Mouse (Mus musculus) heart, embryonic 16.5 days (tissue): ENCODE results near the gene Arhgap33. TPM values are rescaled to one million over a fixed set of nuclear protein-coding genes. Genes with fewer than 3 reads are reported as not detected.
A peak's percentile ranks its signal among the peaks of the same experiment; 100 is the strongest.

Experiments used
- ATAC-seq: fragments of 200-750 bp; cut with Nextera tagmentation; replicated peaks from 2 replicates; pipeline ENCODE4 v1.8.0; 2017; ENCODE audit warnings: moderate number of reproducible peaks; ENCODE audit not compliant: insufficient read depth, low FRiP score; ENCODE audit errors: extremely low read depth
- H3K27ac ChIP-seq: fragments of 300-500 bp; sonication (generic); 2 replicates; pipeline ENCODE4 v1.5.1; 2014; ENCODE audit warnings: mild to moderate bottlenecking, low read length, control low read depth, moderate library complexity
- H3K27me3 ChIP-seq: fragments of 300-500 bp; sonication (generic); 2 replicates; pipeline ENCODE4 v1.6.1; 2014; ENCODE audit warnings: low read length, mixed read lengths; ENCODE audit not compliant: control insufficient read depth, insufficient read depth
- H3K36me3 ChIP-seq: fragments of 300-500 bp; sonication (generic); 2 replicates; pipeline ENCODE4 v1.6.1; 2014; ENCODE audit not compliant: control insufficient read depth, insufficient read depth
- H3K4me1 ChIP-seq: fragments of 300-500 bp; sonication (generic); 2 replicates; pipeline ENCODE4 v1.6.1; 2014; ENCODE audit warnings: low read length, mixed read lengths; ENCODE audit not compliant: control insufficient read depth, insufficient read depth
- H3K4me2 ChIP-seq: fragments of 300-500 bp; sonication (generic); 2 replicates; pipeline ENCODE4 v1.6.1; 2014; ENCODE audit warnings: low read depth, mild to moderate bottlenecking, control low read depth, low read length
- H3K4me3 ChIP-seq: fragments of 300-500 bp; sonication (generic); 2 replicates; pipeline ENCODE4 v1.5.1; 2014; ENCODE audit warnings: mild to moderate bottlenecking, control low read depth, low read length
- H3K9ac ChIP-seq: fragments of 300-500 bp; sonication (generic); 2 replicates; pipeline ENCODE4 v1.6.1; 2014; ENCODE audit warnings: low read length, control low read depth
- H3K9me3 ChIP-seq: fragments of 300-500 bp; sonication (generic); replicated peaks from 2 replicates; pipeline ENCODE4 v1.6.1; 2016; ENCODE audit warnings: low read length; ENCODE audit not compliant: control insufficient read depth
- WGBS: fragments of 180-500 bp; shearing (Covaris S2); extraction: QIAGEN DNeasy Blood & Tissue Kit; methylation state at CpG from one replicate; pipeline ENCODE4 v1.1.7; 2014; 5-methylcytosine and 5-hydroxymethylcytosine counted together
- polyA plus RNA-seq: library from polyadenylated mRNA; unstranded; fragments of >200 nt; fragmentation: Nextera tagmentation; extraction: Ambion mirVana; gene quantifications from 2 replicates; pipeline ENCODE4 v1.2.1, GENCODE M21; 2015

The Arhgap33 gene
- 7.3 and 8.2 TPM in 2 replicates for polyA plus RNA-seq

- peak within 1 kb of the TSS; percentile 75 for H3K9ac ChIP-seq
- H3K27ac ChIP-seq = peak within 1 kb of the TSS; percentile 60
- H3K4me3 ChIP-seq = peak within 1 kb of the TSS; percentile 67
- no peaks in the 10 kb centered on the region for H3K27me3 ChIP-seq
- peak within 1 kb of the TSS; percentile 94 for H3K4me2 ChIP-seq
- WGBS = 0% methylated on average over 64 of the region's 84 CpGs
- peaks cover 23% of the 10 kb centered on the region for H3K4me1 ChIP-seq
- peaks cover 6% of the 10 kb centered on the region for H3K36me3 ChIP-seq
- no peaks in the 10 kb centered on the region for H3K9me3 ChIP-seq
- peak; percentile 92 for ATAC-seq
Observed at GRCm38 (mm10) chr7:30534633-30535577, at the start of gene Arhgap33. Arhgap33 (minus strand) TSS chr7:30535060.

DNA sequence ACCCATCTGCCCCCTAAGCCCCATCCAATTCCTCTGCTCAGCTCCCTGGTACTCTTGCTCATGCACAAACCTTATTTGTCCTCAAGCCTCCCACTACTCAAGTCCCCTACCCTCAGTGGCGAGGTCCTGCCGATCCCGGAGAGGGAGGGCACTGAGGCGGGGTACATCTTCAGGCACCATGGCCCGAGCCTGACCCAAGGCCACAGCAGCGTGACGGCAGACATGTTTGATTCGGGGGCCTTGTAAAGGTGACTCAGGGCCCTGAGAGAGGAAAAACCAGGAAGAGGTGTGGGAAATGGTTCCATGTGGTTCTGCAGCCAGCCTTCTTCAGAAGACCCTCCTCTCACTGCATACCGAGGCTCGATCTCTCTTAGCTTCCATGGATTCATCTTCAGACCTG lies 49.5 kb upstream of the Arhgap33 start:
- no peak overlapping the region for H3K4me2 ChIP-seq
- no peak overlapping the region for H3K27ac ChIP-seq
- H3K36me3 ChIP-seq = peaks cover 60% of the 10 kb centered on the region
- H3K9ac ChIP-seq = no peak overlapping the region
- 92% methylated on average over 10 of the region's 10 CpGs for WGBS
- H3K4me3 ChIP-seq = no peak overlapping the region
- peaks cover 10% of the 10 kb centered on the region for H3K4me1 ChIP-seq
- no peak for ATAC-seq
- no peaks in the 10 kb centered on the region for H3K9me3 ChIP-seq
- H3K27me3 ChIP-seq = no peaks in the 10 kb centered on the region

DNA sequence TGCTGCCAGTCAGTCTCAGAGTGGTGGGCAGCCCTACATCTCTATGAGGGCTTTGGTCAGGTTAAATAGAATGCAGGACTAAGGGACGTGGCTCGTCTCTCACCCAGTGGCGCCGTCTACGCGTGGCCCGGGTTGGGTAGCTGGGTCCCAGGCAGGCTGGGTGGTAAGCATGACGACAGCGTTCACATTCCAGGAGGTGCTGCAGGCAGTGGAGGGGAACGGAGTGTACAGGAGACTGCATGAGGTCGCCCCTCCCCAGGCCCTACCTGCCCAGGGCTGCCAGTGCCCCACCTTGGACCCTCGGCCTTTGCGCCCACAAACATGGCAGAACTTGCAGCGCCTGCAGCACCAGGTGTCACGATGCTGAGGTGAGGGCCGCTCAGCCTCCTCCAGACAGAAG lies 46.7 kb upstream of the Arhgap33 start:
- Histone ChIP-seq H3K9ac (no peak overlapping the region), H3K27me3 (no peaks in the 10 kb centered on the region), H3K4me2 (no peak overlapping the region), H3K9me3 (no peaks in the 10 kb centered on the region), H3K27ac (no peak overlapping the region), H3K4me1 (no peaks in the 10 kb centered on the region), H3K36me3 (peaks cover 87% of the 10 kb centered on the region), H3K4me3 (no peak overlapping the region)
- 93% methylated on average over 16 of the region's 16 CpGs for WGBS
- no peak for ATAC-seq

DNA sequence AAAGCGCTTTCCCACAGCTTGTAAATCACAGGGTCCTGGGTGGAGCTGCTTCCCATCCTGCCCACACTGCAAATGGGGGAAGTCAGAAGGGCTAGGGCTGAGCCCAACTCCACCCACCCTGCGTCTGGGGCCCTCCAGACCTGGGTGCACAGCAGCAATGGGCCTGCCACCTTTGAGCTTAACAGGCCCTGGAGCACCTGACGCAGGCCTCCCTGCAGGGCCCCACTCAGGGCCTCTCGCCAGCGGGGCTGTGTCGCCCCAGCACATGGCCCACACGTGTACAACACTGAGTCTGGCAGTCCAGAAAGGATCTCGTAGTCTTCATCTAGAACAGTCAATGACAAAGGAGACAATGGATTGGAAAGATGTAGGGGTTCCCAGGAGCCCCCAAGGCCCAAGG lies 45.1 kb upstream of the Arhgap33 start:
- no peak overlapping the region for H3K4me3 ChIP-seq
- WGBS = 89% methylated on average over 8 of the region's 8 CpGs
- no peak overlapping the region for H3K4me2 ChIP-seq
- H3K4me1 ChIP-seq = no peaks in the 10 kb centered on the region
- ATAC-seq = no peak; the same call in 1 of the 2 replicates
- H3K9me3 ChIP-seq = no peaks in the 10 kb centered on the region
- H3K9ac ChIP-seq = no peak overlapping the region
- no peaks in the 10 kb centered on the region for H3K27me3 ChIP-seq
- peaks cover 87% of the 10 kb centered on the region for H3K36me3 ChIP-seq
- no peak overlapping the region for H3K27ac ChIP-seq

DNA sequence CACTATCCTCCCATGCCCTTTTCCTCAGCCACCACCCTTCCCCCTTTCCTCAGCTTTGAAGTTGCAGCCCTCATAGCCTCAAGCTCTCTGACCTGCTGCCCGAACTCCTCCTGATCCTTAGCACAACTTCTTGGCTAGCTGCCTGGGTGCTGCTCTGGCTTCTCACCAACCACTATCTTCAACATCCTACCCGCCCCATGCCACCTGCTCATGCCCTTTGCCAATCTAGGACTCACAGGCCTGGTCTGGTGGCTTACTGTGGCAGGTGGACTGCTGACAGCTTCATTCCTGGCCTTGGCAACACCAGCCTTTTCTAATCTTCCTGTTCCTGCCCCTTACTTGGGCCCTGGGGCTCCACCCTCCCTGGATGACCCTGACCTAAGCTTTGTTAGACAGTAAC lies 38.1 kb upstream of the Arhgap33 start:
- WGBS = 49% methylated on average over 2 of the region's 2 CpGs
- ATAC-seq = peak; percentile 35
- H3K4me2 ChIP-seq = no peak overlapping the region
- no peaks in the 10 kb centered on the region for H3K9me3 ChIP-seq
- peaks cover 7% of the 10 kb centered on the region; the same call in 1 of the 2 replicates for H3K4me1 ChIP-seq
- no peak overlapping the region for H3K9ac ChIP-seq
- no peak overlapping the region for H3K4me3 ChIP-seq
- peaks cover 86% of the 10 kb centered on the region for H3K36me3 ChIP-seq
- H3K27ac ChIP-seq = 0 out of 2 replicates have a peak overlapping the region, but pooled peaks have one; percentile 7
- H3K27me3 ChIP-seq = no peaks in the 10 kb centered on the region

- peaks cover 84% of the 10 kb centered on the region for H3K36me3 ChIP-seq
- H3K9ac ChIP-seq = no peak overlapping the region
- H3K4me3 ChIP-seq = no peak overlapping the region
- no peak for ATAC-seq
- H3K4me1 ChIP-seq = peaks cover 7% of the 10 kb centered on the region; the same call in 1 of the 2 replicates
- no peaks in the 10 kb centered on the region for H3K27me3 ChIP-seq
- no peaks in the 10 kb centered on the region for H3K9me3 ChIP-seq
- no peak overlapping the region for H3K4me2 ChIP-seq
- no peak overlapping the region for H3K27ac ChIP-seq
- WGBS = 87% methylated on average over 5 of the region's 5 CpGs
Observed at GRCm38 (mm10) chr7:30572389-30572788, 37.5 kb upstream of the Arhgap33 start.

DNA sequence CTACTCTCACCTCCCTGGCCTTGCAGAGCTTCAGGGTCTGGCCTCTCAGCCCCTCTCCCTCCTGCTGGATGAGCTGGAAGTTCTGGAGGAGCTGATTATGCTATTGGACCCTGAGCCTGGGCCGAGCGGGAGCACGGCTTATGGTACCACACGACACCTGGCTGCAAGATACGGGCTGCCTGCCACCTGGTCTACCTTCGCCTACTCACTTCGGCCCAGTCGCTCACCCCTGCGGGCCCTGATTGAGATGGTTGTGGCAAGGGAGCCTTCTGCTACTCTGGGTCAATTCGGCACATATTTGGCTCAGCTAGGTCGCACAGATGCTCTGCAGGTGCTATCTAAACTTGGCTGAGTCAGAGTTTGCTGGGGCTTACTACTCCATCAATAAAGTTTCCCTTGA lies 32.7 kb upstream of the Arhgap33 start:
- Histone ChIP-seq H3K36me3 (peaks cover 58% of the 10 kb centered on the region), H3K9ac (no peak overlapping the region), H3K4me2 (no peak overlapping the region), H3K27me3 (no peaks in the 10 kb centered on the region), H3K9me3 (no peaks in the 10 kb centered on the region), H3K27ac (no peak overlapping the region), H3K4me3 (no peak overlapping the region), H3K4me1 (peaks cover 6% of the 10 kb centered on the region)
- no peak for ATAC-seq
- WGBS = 86% methylated on average over 11 of the region's 11 CpGs

GRCm38 (mm10) chr7:30566033-30566432 lies 31.2 kb upstream of the Arhgap33 start:
- H3K4me1 ChIP-seq = peaks cover 6% of the 10 kb centered on the region
- H3K4me2 ChIP-seq = no peak overlapping the region
- H3K27me3 ChIP-seq = no peaks in the 10 kb centered on the region
- no peak overlapping the region for H3K4me3 ChIP-seq
- no peak overlapping the region for H3K9ac ChIP-seq
- no peak for ATAC-seq
- WGBS = 79% methylated on average over 9 of the region's 9 CpGs
- no peaks in the 10 kb centered on the region for H3K9me3 ChIP-seq
- H3K36me3 ChIP-seq = peaks cover 47% of the 10 kb centered on the region
- H3K27ac ChIP-seq = no peak overlapping the region

DNA sequence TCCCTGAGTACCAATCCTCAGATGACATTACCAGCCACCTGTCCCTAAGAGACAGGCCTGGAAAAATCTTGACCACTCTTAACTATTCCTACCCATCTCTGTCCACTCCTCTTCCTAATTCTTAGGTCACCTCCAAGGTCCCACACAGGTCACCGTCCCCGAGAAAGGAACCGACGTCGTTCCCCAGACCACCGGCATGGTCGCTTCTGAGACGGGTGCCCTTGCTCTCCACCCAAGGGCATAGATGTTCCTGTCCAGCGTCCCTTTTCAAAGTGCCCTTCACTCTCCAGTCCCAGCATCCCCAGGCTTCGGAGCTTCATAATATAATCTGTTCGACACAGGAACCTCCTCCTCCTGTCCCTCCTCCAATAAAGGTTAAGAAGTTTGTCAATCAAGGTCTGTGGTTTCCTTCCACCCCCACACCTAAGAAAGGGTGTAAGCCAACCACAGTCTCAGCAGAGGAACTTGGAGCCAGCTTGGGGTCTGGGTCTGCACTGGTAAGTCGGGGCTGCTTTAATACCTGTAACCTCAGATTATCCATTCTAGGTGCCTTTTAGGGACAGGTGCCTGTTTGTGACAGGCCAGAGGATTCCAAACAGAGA lies 30.2 kb upstream of the Arhgap33 start, which contains the start of gene Igflr1:
Gene Igflr1, plus strand, starts transcription at position 458 of the 602 bp plus-strand sequence.
- WGBS = 91% methylated on average over 12 of the region's 12 CpGs
- Histone ChIP-seq H3K4me1 (peaks cover 8% of the 10 kb centered on the region), H3K9ac (no peak within 1 kb of the TSS)

More for the DNA sequence above, 30.2 kb upstream of the Arhgap33 start, which contains the start of gene Igflr1:
- no peak within 1 kb of the TSS for H3K4me3 ChIP-seq
- H3K27me3 ChIP-seq = no peaks in the 10 kb centered on the region
- no peaks in the 10 kb centered on the region for H3K9me3 ChIP-seq
- no peak within 1 kb of the TSS for H3K4me2 ChIP-seq
- no peak for ATAC-seq
- peaks cover 39% of the 10 kb centered on the region for H3K36me3 ChIP-seq
- no peak within 1 kb of the TSS for H3K27ac ChIP-seq
